Mouse (Mus musculus) adipose tissue, adult 10 weeks (tissue): Measurements from ENCODE around the gene Vmn1r233. TPM values are rescaled to one million over a fixed set of nuclear protein-coding genes. Genes with fewer than 3 reads are reported as not detected.

ENCODE experiments used
- polyA plus RNA-seq: library from polyadenylated mRNA; stranded (reverse); fragments of 350-450 nt; fragmentation: Illumina TruSeq; extraction: RNeasy Lipid Tissue Mini Kit (QIAGEN cat#74804); gene quantifications from one replicate; pipeline ENCODE4 v1.2.3, GENCODE M21; 2014; ENCODE audit warnings: low read depth, low replicate concordance

Gene Vmn1r233
- not detected for polyA plus RNA-seq

DNA sequence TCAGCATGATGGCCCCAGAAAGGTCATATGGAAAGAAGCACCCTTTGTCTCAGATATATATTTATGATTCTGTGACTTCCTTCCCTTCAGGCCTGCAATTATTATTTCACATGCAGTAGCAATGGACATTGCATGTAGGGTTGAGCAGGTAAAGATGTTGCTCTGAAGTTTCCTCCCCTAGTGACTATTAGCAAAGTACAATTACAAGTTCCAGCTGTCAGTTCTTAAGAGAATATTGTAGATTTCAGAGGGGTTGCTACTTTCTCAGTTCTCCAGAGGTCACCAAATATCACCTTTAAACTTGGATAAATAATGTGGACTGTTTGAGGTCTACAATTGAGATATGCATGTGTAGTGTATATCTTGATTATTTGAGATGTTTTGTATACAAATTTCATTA, at the start of gene Vmn1r233:
Vmn1r233 (minus strand) TSS at position 101 of the 400 bp plus-strand sequence.

DNA sequence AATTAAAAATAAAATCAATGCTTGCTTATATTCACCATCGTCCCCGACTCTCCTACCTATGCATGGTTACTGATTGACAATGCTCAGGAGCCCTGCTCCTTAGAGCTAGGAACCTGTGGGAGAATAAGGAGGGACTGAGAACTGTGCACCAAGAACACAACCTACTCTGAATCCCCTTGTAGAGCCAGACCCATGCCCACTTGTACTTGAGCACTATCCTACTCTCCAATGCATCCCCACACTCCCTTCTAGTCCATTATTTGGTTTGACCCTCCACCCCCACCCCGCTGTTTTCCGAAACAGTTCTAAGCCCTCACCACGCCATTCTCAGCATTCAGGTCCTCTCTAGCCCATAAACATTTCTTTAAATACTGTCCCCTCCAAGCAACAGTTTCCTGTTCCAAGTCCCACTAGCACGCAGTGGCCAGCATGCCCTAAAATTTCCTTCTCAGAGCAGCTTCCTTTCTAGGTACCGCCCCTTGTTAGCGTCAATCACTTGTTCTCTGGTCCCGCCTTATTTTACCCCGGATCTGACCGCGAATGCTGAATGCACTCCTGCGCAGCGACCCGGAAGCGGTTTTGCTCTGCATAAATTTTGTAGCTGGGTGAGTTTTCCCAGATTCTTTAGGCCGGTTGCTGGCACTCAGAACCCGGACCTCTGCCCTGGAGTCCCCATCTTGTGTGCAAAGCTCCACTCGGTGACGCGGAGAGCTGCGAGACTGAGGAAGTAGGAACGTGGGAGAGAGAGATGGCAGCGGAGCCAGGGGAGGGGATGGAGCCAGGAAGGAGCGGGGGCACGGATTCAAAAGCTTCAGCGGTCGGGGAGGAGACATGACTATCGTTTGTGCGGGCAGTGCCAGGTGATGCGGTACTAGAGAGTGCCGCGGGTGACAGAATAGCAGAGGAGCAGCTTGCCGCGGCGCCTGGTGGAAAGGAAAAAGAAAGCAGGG, 12.4 kb upstream of the Vmn1r233 start, which contains the start of gene Zfp160:
Zfp160 (plus strand) TSS at position 522 of the 950 bp plus-strand sequence.

DNA sequence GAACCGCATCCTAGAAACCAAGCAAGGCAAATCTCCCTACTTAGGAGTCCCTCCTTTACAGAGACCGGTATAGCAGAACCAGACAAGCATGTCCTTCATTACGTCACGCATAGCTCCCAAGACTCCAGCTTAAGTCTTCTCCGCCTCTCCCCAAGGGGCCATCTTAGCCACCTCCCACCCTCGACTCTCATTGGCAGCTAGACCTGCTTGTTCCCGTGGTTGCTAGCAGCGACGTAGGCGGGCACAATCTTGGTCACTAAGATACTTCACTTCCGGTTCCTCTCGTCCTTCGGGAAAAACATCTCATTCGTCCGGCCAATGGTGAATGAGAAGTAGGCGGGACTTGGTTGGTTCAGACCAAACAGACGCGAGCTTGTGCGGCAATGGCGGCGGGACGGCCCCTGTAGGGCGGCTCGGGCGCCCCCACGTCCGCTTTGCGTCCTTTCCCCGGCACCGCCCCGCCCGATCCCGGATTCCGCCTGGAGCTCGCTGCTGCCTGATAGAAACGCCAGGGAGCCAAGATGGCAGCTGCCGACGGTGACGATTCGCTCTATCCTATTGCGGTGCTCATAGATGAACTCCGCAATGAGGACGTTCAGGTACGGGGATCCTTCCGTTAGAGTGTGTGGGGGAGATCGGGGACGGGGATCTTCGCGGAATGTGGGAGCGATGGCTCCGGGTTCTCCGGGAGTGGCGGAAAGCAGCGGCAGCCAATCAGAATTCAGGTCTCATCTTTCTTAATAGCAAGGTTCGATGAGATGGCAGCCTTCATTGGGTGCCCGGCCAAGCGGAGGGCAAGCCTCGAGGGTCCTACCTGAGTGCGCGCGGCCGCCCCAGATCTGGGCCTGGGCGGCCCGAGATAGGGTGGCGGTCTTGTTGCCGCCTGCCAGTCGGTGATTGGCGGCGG, 51.0 kb downstream of the Vmn1r233 start, which contains the start of gene Ppp2r1a:
Ppp2r1a (plus strand) TSS at position 327 of the 907 bp plus-strand sequence.

Other genes starting within 250 kb of the Vmn1r233 start
- not detected for gene Vmn1r228, start 210.3 kb downstream of the Vmn1r233 start, polyA plus RNA-seq
- not detected for gene Vmn1r229, start 184.9 kb downstream of the Vmn1r233 start, polyA plus RNA-seq
- gene Vmn1r230, start 156.0 kb downstream of the Vmn1r233 start, polyA plus RNA-seq = not detected
- not detected for gene Vmn1r231, start 91.4 kb downstream of the Vmn1r233 start, polyA plus RNA-seq
- not detected for gene Vmn1r232, start 76.8 kb downstream of the Vmn1r233 start, polyA plus RNA-seq
- 161 TPM for gene Ppp2r1a, start 51.2 kb downstream of the Vmn1r233 start, polyA plus RNA-seq
- gene Zfp160, start 12.4 kb upstream of the Vmn1r233 start, polyA plus RNA-seq = 15.0 TPM
- gene Vmn1r234, start 229.6 kb upstream of the Vmn1r233 start, polyA plus RNA-seq = not detected